Mouse (Mus musculus): Measurements from ENCODE around the gene Vash1.

DNA sequence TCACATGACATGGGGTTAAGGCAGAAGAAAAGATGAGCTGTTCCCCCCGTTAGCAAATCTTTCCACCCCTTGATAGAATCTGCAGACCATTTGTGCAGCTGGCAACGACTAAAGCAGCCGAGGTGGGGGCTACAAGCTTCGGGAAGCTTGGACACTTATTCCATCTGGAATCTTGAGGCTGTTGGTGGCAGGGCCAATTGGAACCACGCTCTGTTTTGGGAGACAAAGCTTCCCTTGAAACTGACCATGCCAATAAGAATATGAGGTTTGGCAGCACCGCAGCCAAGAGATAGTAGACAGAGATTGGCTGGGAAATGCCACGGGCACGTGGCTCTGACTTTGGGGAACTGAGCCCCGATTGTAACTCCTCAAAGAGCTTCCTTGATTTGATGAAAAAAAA is 31.7 kb upstream of the Vash1 start:
- TF ChIP-seq CTCF (IDR thresholded peaks at IDR 0.05; ENCODE audit: low read depth) (no peak), EP300 (IDR thresholded peaks at IDR 0.05; ENCODE audit: low read depth) (no peak)

Measured in liver, embryonic 14.5 days (tissue).